Mouse (Mus musculus) hindbrain, embryonic 10.5 days (tissue): ENCODE data around the gene Itgb2l. TPM values are rescaled to one million over a fixed set of nuclear protein-coding genes. Genes with fewer than 3 reads are reported as not detected.
"Not testable (repeated sequence)": the region's sequence is repeated elsewhere in the genome, so short reads cannot be mapped to it uniquely, and the experiment has no call there.

ENCODE experiments used
- DNase-seq: peaks from one replicate; pipeline ENCODE4 v3.0.0-alpha.2; 2017; ENCODE audit warnings: low spot score
- H3K27ac ChIP-seq: fragments of 300-500 bp; sonication (generic); 2 replicates; pipeline ENCODE4 v1.5.1; 2016; ENCODE audit warnings: mild to moderate bottlenecking, moderate library complexity
- H3K27me3 ChIP-seq: fragments of 300-500 bp; sonication (generic); 2 replicates; pipeline ENCODE4 v1.6.1; 2016; ENCODE audit warnings: mild to moderate bottlenecking; ENCODE audit not compliant: poor library complexity, insufficient read depth, severe bottlenecking
- H3K36me3 ChIP-seq: fragments of 300-500 bp; sonication (generic); 2 replicates; pipeline ENCODE4 v1.6.1; 2016; ENCODE audit warnings: mild to moderate bottlenecking, moderate library complexity
- H3K4me1 ChIP-seq: fragments of 300-500 bp; sonication (generic); replicated peaks from 2 replicates; pipeline ENCODE4 v1.6.1; 2016; ENCODE audit warnings: mild to moderate bottlenecking
- H3K4me3 ChIP-seq: fragments of 300-500 bp; sonication (generic); 2 replicates; pipeline ENCODE4 v1.5.1; 2016; ENCODE audit warnings: mild to moderate bottlenecking, moderate library complexity
- H3K9me3 ChIP-seq: fragments of 300-500 bp; sonication (generic); 2 replicates; pipeline ENCODE4 v1.6.1; 2016; ENCODE audit warnings: mild to moderate bottlenecking, moderate library complexity
- WGBS: fragments of 180-500 bp; shearing (Covaris S2); methylation state at CpG from one replicate; pipeline ENCODE4 v1.1.7; 2016; 5-methylcytosine and 5-hydroxymethylcytosine counted together
- polyA plus RNA-seq: library from polyadenylated mRNA; unstranded; fragments of >200 nt; fragmentation: Nextera tagmentation; extraction: Ambion mirVana; gene quantifications from 2 replicates; pipeline ENCODE4 v1.2.1, GENCODE M21; 2016

Gene Itgb2l
- polyA plus RNA-seq, 1 experiment from 2014 or later = not detected

GRCm38 (mm10) chr16:96459356-96459755, 15.9 kb upstream of the Itgb2l start:
- 81% methylated on average over 2 of the region's 2 CpGs for WGBS
- Histone ChIP-seq H3K36me3 (no peaks in the 10 kb centered on the region), H3K9me3 (no peaks in the 10 kb centered on the region), H3K4me3 (no peak overlapping the region), H3K4me1 (no peaks in the 10 kb centered on the region), H3K27me3 (no peaks in the 10 kb centered on the region), H3K27ac (no peak overlapping the region)
- no peak for DNase-seq

GRCm38 (mm10) chr16:96457612-96458011, 14.2 kb upstream of the Itgb2l start:
- Histone ChIP-seq H3K36me3 (no peaks in the 10 kb centered on the region), H3K9me3 (no peaks in the 10 kb centered on the region), H3K4me3 (no peak overlapping the region), H3K27me3 (no peaks in the 10 kb centered on the region), H3K4me1 (no peaks in the 10 kb centered on the region), H3K27ac (no peak overlapping the region)
- no peak for DNase-seq
- WGBS = 86% methylated on average over 5 of the region's 5 CpGs

GRCm38 (mm10) chr16:96454086-96454485, 10.7 kb upstream of the Itgb2l start:
- Histone ChIP-seq H3K4me3 (no peak overlapping the region), H3K27me3 (no peaks in the 10 kb centered on the region), H3K9me3 (no peaks in the 10 kb centered on the region), H3K27ac (no peak overlapping the region), H3K36me3 (no peaks in the 10 kb centered on the region), H3K4me1 (no peaks in the 10 kb centered on the region)
- DNase-seq = no peak

- not testable (repeated sequence) for H3K4me1 ChIP-seq, H3K9me3 ChIP-seq, DNase-seq, H3K27me3 ChIP-seq, H3K4me3 ChIP-seq, H3K27ac ChIP-seq, H3K36me3 ChIP-seq
- 95% methylated on average over 16 of the region's 16 CpGs for WGBS
These were observed 7.5 kb upstream of the Itgb2l start for GRCm38 (mm10) chr16:96450871-96451270.

GRCm38 (mm10) chr16:96441826-96442225, 1.6 kb downstream of the Itgb2l start:
- H3K27ac ChIP-seq = no peak overlapping the region
- H3K4me3 ChIP-seq = no peak overlapping the region
- peaks cover 2% of the 10 kb centered on the region for H3K4me1 ChIP-seq
- no peaks in the 10 kb centered on the region for H3K27me3 ChIP-seq
- H3K9me3 ChIP-seq = no peaks in the 10 kb centered on the region
- H3K36me3 ChIP-seq = no peaks in the 10 kb centered on the region
- DNase-seq = no peak
- WGBS = 91% methylated on average over 3 of the region's 3 CpGs

GRCm38 (mm10) chr16:96440871-96441270, 2.5 kb downstream of the Itgb2l start:
- H3K36me3 ChIP-seq = no peaks in the 10 kb centered on the region
- H3K4me3 ChIP-seq = no peak overlapping the region
- H3K27me3 ChIP-seq = no peaks in the 10 kb centered on the region
- no peak overlapping the region for H3K27ac ChIP-seq
- DNase-seq = no peak
- H3K4me1 ChIP-seq = peaks cover 2% of the 10 kb centered on the region
- WGBS = 85% methylated on average over 8 of the region's 8 CpGs
- H3K9me3 ChIP-seq = no peaks in the 10 kb centered on the region

GRCm38 (mm10) chr16:96439682-96440081, 3.7 kb downstream of the Itgb2l start:
- no peaks in the 10 kb centered on the region for H3K9me3 ChIP-seq
- no peak for DNase-seq

GRCm38 (mm10) chr16:96438946-96439345, 4.5 kb downstream of the Itgb2l start:
- 91% methylated on average over 5 of the region's 5 CpGs for WGBS
- H3K36me3 ChIP-seq = no peaks in the 10 kb centered on the region
- no peak overlapping the region for H3K4me3 ChIP-seq
- H3K27me3 ChIP-seq = no peaks in the 10 kb centered on the region
- no peak overlapping the region for H3K27ac ChIP-seq
- no peaks in the 10 kb centered on the region for H3K9me3 ChIP-seq
- peaks cover 2% of the 10 kb centered on the region for H3K4me1 ChIP-seq
- DNase-seq = no peak

More at GRCm38 (mm10) chr16:96439682-96440081, 3.7 kb downstream of the Itgb2l start:
- H3K36me3 ChIP-seq = no peaks in the 10 kb centered on the region
- no peaks in the 10 kb centered on the region for H3K27me3 ChIP-seq
- 83% methylated on average over 4 of the region's 4 CpGs for WGBS
- no peak overlapping the region for H3K4me3 ChIP-seq
- no peak overlapping the region for H3K27ac ChIP-seq
- H3K4me1 ChIP-seq = peaks cover 2% of the 10 kb centered on the region

- no peak for DNase-seq
- no peak overlapping the region for H3K4me3 ChIP-seq
- WGBS = 86% methylated on average over 3 of the region's 3 CpGs
- H3K9me3 ChIP-seq = no peaks in the 10 kb centered on the region
- H3K36me3 ChIP-seq = no peaks in the 10 kb centered on the region
- no peaks in the 10 kb centered on the region for H3K27me3 ChIP-seq
- no peaks in the 10 kb centered on the region; the same call in none of the 2 replicates for H3K4me1 ChIP-seq
- no peak overlapping the region for H3K27ac ChIP-seq
These were observed 9.2 kb downstream of the Itgb2l start for GRCm38 (mm10) chr16:96434024-96434785.

GRCm38 (mm10) chr16:96433266-96433665, 10.2 kb downstream of the Itgb2l start:
- H3K4me1 ChIP-seq = no peaks in the 10 kb centered on the region; the same call in 1 of the 2 replicates
- 85% methylated on average over 10 of the region's 10 CpGs for WGBS

GRCm38 (mm10) chr16:96429046-96429445, 14.4 kb downstream of the Itgb2l start:
- Histone ChIP-seq H3K4me3 (no peak overlapping the region), H3K36me3 (no peaks in the 10 kb centered on the region), H3K9me3 (no peaks in the 10 kb centered on the region), H3K27me3 (no peaks in the 10 kb centered on the region), H3K4me1 (no peaks in the 10 kb centered on the region), H3K27ac (no peak overlapping the region)
- 70% methylated on average over 3 of the region's 3 CpGs for WGBS
- DNase-seq = no peak

More at GRCm38 (mm10) chr16:96433266-96433665, 10.2 kb downstream of the Itgb2l start:
- H3K9me3 ChIP-seq = no peaks in the 10 kb centered on the region
- H3K27me3 ChIP-seq = no peaks in the 10 kb centered on the region
- no peak for DNase-seq
- H3K36me3 ChIP-seq = no peaks in the 10 kb centered on the region
- no peak overlapping the region for H3K27ac ChIP-seq
- H3K4me3 ChIP-seq = no peak overlapping the region

GRCm38 (mm10) chr16:96426671-96427070, 16.7 kb downstream of the Itgb2l start:
- H3K27ac ChIP-seq = no peak overlapping the region
- no peaks in the 10 kb centered on the region for H3K9me3 ChIP-seq
- no peak for DNase-seq
- H3K4me1 ChIP-seq = no peaks in the 10 kb centered on the region
- no peak overlapping the region for H3K4me3 ChIP-seq
- no peaks in the 10 kb centered on the region for H3K36me3 ChIP-seq
- no peaks in the 10 kb centered on the region for H3K27me3 ChIP-seq
- WGBS = 86% methylated on average over 7 of the region's 7 CpGs

- DNase-seq = no peak
- H3K27me3 ChIP-seq = no peaks in the 10 kb centered on the region
- H3K4me1 ChIP-seq = no peaks in the 10 kb centered on the region
- no peaks in the 10 kb centered on the region for H3K9me3 ChIP-seq
- H3K27ac ChIP-seq = no peak overlapping the region
- WGBS = 93% methylated on average over 2 of the region's 2 CpGs
- H3K36me3 ChIP-seq = no peaks in the 10 kb centered on the region
- H3K4me3 ChIP-seq = no peak overlapping the region
These were observed 18.4 kb downstream of the Itgb2l start for GRCm38 (mm10) chr16:96425044-96425443.
